Mouse (Mus musculus) kidney, adult 9 months (tissue): ENCODE data around the gene Sqstm1.

ENCODE experiments used
- DNase-seq: peaks from one replicate; pipeline ENCODE4 v3.0.0; 2022

Sqstm1 gene

DNA sequence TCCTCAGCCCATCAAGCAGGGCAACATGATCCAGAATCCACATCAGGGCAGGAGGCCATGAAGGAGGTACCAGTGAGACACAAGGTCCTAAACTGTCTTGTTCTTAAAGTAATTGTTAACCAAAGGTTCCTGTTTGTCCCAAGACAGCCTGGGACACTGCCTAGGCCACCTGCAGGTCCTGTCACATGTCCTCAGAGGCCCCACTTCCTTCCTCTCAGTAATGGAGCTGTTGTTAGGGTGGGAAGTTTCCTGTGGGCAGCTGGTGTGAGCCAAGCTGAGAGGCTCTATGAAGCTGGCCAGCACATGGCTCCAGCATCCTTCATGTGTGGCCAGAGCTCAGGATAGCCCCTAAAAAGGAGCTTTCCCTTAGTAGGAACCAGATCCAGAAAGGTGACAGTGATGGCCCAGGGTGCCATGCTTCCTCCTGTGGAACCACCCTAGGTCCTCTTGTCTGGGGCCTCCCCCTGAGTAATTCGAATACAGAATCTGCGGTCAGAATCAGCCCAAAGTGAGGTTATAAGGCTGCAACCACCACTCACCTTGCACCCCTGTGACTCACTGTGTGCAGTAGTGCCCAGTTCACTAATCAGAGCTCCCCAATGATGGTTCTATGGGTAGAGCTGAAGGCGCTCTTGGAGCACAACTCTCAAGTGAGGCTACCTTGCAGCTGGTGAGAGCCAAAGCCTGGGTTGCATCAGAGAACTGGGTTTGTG is 48.1 kb downstream of the Sqstm1 start:
- DNase-seq = no peak

GRCm38 (mm10) chr11:50161578-50162304 is 48.9 kb downstream of the Sqstm1 start:
- DNase-seq = peak; percentile 76

DNA sequence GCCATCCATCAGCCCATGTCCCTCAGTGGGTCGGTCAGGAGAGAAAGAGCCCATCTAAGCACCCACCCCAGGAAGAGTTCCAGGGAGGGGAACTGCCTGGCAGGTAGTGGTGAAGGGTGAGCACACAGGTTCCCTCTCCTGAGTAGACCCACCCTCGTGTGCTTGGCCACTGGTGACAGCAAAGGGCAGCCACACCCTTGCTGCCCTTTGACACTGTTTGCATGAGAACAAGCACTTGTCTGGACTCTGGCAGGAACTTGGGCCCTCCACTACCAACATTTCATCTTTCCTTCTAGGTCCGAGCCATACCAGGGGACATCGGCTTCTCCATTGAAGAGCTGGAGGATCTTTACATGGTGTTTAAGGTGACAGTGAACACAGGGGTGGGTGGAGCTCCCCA is 51.3 kb downstream of the Sqstm1 start:
- DNase-seq = no peak

DNA sequence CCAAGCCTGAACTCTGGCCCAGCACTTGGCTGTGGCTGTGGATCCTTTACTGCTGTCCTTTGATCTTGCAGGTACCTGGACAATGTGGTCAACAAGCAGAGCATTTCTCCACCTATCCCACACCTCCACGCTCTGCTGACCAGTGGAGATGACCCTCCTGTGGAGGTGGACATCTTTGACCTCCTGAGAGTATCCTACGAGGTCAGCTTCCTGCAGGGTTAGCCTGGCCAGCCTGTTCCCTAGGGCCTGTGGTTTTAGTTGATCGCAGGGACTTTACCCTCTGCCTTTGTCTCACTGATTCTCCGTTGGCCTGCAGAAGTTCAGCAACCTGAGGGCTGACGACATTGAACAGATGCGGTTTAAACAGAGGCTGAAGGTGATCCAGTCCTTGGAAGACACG is 52.3 kb downstream of the Sqstm1 start:
- peak; percentile 80 for DNase-seq

DNA sequence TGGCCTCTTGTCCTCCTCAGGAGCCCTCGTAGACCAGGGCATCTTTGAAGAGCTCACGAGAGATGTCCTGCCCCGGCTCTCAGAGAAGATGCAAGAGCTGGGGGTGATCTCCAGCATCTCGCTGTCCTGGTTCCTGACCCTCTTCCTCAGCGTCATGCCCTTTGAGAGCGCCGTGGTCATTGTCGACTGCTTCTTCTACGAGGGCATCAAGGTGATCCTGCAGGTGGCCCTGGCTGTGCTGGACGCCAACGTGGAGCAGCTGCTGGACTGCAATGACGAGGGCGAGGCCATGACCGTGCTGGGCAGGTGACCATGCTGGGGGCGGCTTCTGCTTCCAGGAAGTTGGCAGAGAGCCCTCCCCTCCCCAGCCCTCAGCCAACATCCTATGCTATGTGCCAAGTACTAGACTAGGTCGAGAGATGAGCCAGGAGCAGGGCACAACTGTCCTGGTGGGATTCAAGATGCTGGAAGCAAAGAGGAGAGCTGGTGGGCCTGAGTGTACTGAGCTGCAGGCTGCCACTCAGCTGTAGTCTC is 53.8 kb downstream of the Sqstm1 start:
- DNase-seq = no peak

DNA sequence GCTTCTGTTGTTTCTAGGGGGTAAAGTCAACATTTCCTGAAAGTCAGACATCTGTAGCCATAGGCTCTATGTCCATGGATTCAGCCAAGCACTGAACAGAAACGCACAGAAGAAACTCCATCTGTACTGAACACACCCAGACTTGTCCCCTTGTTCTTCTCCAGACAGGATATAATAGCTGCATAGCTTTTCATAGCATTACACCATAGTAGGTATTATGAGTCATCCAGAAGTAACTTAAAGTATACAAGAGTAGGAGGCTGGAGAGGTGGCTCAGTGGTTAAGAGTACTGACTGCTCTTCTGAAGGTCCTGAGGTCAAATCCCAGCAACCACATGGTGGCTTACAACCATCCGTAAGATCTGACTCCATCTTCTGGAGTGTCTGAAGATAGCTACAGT is 54.8 kb downstream of the Sqstm1 start:
- DNase-seq = no peak

GRCm38 (mm10) chr11:50154777-50155520 is 55.7 kb downstream of the Sqstm1 start:
- DNase-seq = no peak

- no peak for DNase-seq
Measured at GRCm38 (mm10) chr11:50154166-50154565, 56.5 kb downstream of the Sqstm1 start.

- no peak for DNase-seq
Measured at GRCm38 (mm10) chr11:50151374-50151773, 59.3 kb downstream of the Sqstm1 start.

GRCm38 (mm10) chr11:50149603-50150150 is 61.0 kb downstream of the Sqstm1 start:
- no peak for DNase-seq
